Mouse (Mus musculus) embryonic facial prominence, embryonic 14.5 days (tissue): Measurements from ENCODE around the gene Ssna1. TPM values are rescaled to one million over a fixed set of nuclear protein-coding genes. Genes with fewer than 3 reads are reported as not detected.

Source experiments
- ATAC-seq: fragments of 200-750 bp; cut with Nextera tagmentation; 2 replicates; pipeline ENCODE4 v1.8.0; 2017; ENCODE audit warnings: low read depth, moderate number of reproducible peaks, moderate TSS enrichment
- DNase-seq: peaks from one replicate; pipeline ENCODE4 v3.0.0-alpha.2; 2015; ENCODE audit warnings: low spot score
- H3K27ac ChIP-seq: fragments of 300-500 bp; sonication (generic); replicated peaks from 2 replicates; pipeline ENCODE4 v1.5.1; 2014; ENCODE audit warnings: low read depth, mild to moderate bottlenecking, low read length, moderate library complexity
- H3K27me3 ChIP-seq: fragments of 300-500 bp; sonication (generic); replicated peaks from 2 replicates; pipeline ENCODE4 v1.6.1; 2014; ENCODE audit warnings: low read length; ENCODE audit not compliant: control insufficient read depth, insufficient read depth
- H3K36me3 ChIP-seq: fragments of 300-500 bp; sonication (generic); 2 replicates; pipeline ENCODE4 v1.6.1; 2014; ENCODE audit warnings: low read length, mixed read lengths; ENCODE audit not compliant: control insufficient read depth, insufficient read depth
- H3K4me1 ChIP-seq: fragments of 300-500 bp; sonication (generic); 2 replicates; pipeline ENCODE4 v1.6.1; 2014; ENCODE audit warnings: antibody characterized with exemption, low read length; ENCODE audit not compliant: control insufficient read depth, insufficient read depth
- H3K4me2 ChIP-seq: fragments of 300-500 bp; sonication (generic); 2 replicates; pipeline ENCODE4 v1.6.1; 2014; ENCODE audit warnings: low read depth, mild to moderate bottlenecking, low read length, moderate library complexity, mixed read lengths
- H3K4me3 ChIP-seq: fragments of 300-500 bp; sonication (generic); 2 replicates; pipeline ENCODE4 v1.5.1; 2014; ENCODE audit warnings: low read depth, mild to moderate bottlenecking, low read length
- H3K9ac ChIP-seq: fragments of 300-500 bp; sonication (generic); 2 replicates; pipeline ENCODE4 v1.6.1; 2014; ENCODE audit warnings: low read depth, mild to moderate bottlenecking, low read length, moderate library complexity, mixed read lengths
- H3K9me3 ChIP-seq: fragments of 300-500 bp; sonication (generic); 2 replicates; pipeline ENCODE4 v1.6.1; 2016; ENCODE audit warnings: low read length; ENCODE audit not compliant: control insufficient read depth
- WGBS: fragments of 180-500 bp; shearing (Covaris S2); extraction: QIAGEN DNeasy Blood & Tissue Kit; methylation state at CpG from one replicate; pipeline ENCODE4 v1.1.7; 2014; 5-methylcytosine and 5-hydroxymethylcytosine counted together
- polyA plus RNA-seq: library from polyadenylated mRNA; unstranded; fragments of >200 nt; fragmentation: Nextera tagmentation; extraction: Ambion mirVana; gene quantifications from 2 replicates; pipeline ENCODE4 v1.2.1, GENCODE M21; 2014

The Ssna1 gene
- polyA plus RNA-seq, 1 experiment from 2014 or later, result 240 TPM

DNA sequence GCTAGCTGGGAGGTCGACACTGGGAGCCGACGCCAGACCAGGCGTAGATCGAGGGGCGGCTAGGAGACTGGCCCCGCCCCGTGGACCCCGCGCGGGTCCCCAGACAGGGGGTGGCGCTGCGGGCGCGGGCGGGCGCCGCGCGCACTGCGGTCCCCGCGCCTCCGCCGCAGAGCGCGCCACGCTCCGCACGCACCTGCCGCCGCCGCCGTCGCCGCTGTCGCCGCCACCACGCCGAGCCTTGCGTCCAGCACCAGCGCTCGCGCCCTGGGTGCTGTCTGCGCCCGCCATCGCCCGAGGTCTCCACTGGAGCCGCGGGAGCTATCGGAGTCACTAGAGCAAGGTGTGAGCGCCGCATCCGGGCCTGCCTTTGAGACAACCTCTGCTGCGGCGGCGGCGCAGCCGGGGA is 30.1 kb downstream of the Ssna1 start, which contains the start of the genes Rnf208 and Cysrt1:
Rnf208 (plus strand) TSS at position 155 of the 406 bp plus-strand sequence.
Cysrt1 (minus strand) TSS at position 352 of the 406 bp plus-strand sequence.
- 0% methylated on average over 1 of the region's 59 CpGs for WGBS
- peak within 1 kb of the TSS; percentile 65 for H3K9ac ChIP-seq
- H3K36me3 ChIP-seq, result peaks cover 5% of the 10 kb centered on the region; the same call in 1 of the 2 replicates
- ATAC-seq, result peak; percentile 24; the same call in 1 of the 2 replicates
- H3K27ac ChIP-seq, result 0 out of 2 replicates have a peak within 1 kb of the TSS, but pooled peaks have one; percentile 25
- H3K4me2 ChIP-seq, result peak within 1 kb of the TSS; percentile 96
- peak within 1 kb of the TSS; percentile 59 for H3K4me3 ChIP-seq
- H3K9me3 ChIP-seq, result no peaks in the 10 kb centered on the region
- H3K4me1 ChIP-seq, result peaks cover 15% of the 10 kb centered on the region
- peaks cover 13% of the 10 kb centered on the region for H3K27me3 ChIP-seq
- DNase-seq, result no peak

DNA sequence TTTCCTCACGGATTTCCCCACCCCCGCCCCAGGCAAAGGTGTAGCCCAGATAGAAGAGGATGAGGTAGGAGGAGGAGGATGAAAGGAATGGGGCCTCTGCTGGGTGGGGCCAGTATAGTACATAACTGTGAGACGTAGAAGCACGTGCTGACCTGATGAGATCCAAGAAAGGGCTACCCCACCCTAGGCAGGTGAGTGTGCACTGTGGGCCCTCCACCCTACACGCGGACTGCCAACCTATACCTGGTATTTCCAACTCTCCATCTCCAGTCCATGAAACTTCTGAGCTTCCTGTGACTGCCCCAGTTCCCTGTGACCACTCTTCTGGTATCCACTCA is 30.8 kb downstream of the Ssna1 start:
- Histone ChIP-seq H3K4me3 (peak overlapping the region; percentile 59), H3K9ac (no peak overlapping the region), H3K9me3 (no peaks in the 10 kb centered on the region), H3K27me3 (peaks cover 13% of the 10 kb centered on the region), H3K27ac (no peak overlapping the region), H3K36me3 (peaks cover 4% of the 10 kb centered on the region; the same call in 1 of the 2 replicates), H3K4me2 (peak overlapping the region; percentile 96), H3K4me1 (peaks cover 15% of the 10 kb centered on the region)
- WGBS, result 13% methylated on average over 6 of the region's 6 CpGs
- ATAC-seq (no peak), DNase-seq (no peak)

DNA sequence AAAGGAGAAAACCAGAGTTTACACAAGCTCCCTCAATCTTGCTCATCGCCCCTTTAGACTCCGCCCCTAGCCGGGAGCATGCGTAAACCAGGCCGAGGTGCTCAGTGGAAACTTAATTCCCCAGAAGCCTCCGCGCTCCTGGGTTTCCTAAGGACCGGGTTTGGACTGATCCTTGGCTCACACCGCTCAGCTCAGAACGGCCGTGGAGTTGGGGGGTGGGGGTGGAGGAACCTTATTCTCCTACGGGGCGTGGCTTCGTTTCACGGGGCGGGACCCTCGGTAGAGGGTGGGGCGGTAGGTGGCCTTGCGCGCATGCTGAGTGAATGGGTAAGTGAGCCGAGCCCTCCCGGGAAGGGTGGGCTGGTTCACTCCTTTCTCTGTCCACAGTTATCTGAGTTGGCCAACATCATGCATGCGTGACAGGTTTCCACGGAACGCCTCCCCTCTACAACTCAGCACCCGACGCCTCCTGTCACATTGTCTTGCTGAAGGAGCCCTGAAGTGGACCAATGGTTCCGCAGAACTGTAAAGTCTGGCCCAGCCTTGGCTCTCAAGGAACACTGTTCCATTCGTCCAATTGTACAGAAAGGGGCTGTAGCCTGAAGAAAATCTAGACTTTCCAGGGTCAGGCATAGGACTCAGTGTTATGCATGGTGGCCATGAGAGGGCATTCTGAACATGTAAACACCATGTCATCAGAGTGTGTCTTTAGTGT is 31.4 kb downstream of the Ssna1 start:
- WGBS, result 1% methylated on average over 23 of the region's 29 CpGs
- H3K36me3 ChIP-seq, result no peaks in the 10 kb centered on the region
- peak overlapping the region; percentile 96 for H3K4me2 ChIP-seq
- H3K4me3 ChIP-seq, result peak overlapping the region; percentile 59
- H3K9me3 ChIP-seq, result no peaks in the 10 kb centered on the region
- peak; percentile 90 for ATAC-seq
- peak overlapping the region; percentile 42 for H3K27ac ChIP-seq
- peaks cover 15% of the 10 kb centered on the region for H3K4me1 ChIP-seq
- DNase-seq, result peak; percentile 94
- H3K27me3 ChIP-seq, result peaks cover 13% of the 10 kb centered on the region
- H3K9ac ChIP-seq, result peak overlapping the region; percentile 34; the same call in 1 of the 2 replicates

DNA sequence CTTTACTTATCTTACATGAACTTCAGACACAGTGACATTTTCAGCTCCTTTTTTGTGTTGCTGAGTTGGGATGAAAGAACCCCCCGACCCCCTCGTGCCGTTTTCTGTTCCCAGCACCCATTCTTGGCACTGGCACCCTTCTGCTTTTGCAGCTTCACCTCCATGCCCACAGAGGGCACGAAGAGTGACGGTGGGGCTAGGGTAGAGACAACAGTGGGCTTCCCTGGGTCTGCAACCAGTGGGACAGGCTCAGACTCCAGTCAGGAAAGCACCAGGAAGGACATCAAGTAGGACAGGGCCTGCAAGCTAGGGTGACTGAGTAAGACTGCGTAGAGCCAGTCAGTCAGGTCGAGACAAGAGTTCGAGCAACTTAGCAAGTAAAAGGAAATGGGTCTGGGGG is 31.9 kb downstream of the Ssna1 start:
- Histone ChIP-seq H3K27ac (peak overlapping the region; percentile 42), H3K4me1 (peaks cover 15% of the 10 kb centered on the region), H3K9me3 (no peaks in the 10 kb centered on the region), H3K36me3 (no peaks in the 10 kb centered on the region), H3K4me3 (peak overlapping the region; percentile 59), H3K9ac (peak overlapping the region; percentile 34; the same call in 1 of the 2 replicates), H3K27me3 (peaks cover 13% of the 10 kb centered on the region), H3K4me2 (peak overlapping the region; percentile 96)
- no peak for DNase-seq
- WGBS, result 53% methylated on average over 8 of the region's 8 CpGs
- peak; percentile 4; the same call in 1 of the 2 replicates for ATAC-seq

DNA sequence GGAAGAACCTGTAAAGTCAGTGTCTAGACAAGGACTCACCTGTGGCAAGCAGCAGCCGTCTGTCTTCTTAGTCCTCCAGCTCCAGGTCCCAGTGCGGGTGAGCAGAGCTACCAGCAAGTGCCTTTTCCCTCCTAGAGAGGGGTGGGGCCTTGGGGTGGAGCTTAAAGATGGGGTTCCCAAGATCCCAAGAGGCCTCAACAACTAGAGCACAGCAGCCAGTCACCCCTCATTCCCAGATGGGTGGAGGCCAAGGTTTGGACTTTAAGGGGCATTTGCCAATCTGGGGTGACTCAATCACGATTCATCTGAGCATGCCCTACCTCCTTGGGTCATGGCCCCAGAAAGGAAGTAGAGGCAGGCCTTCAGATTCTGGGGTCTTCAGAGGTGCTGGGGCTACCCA is 32.5 kb downstream of the Ssna1 start:
- H3K4me1 ChIP-seq, result peaks cover 15% of the 10 kb centered on the region
- no peak for ATAC-seq
- 68% methylated on average over 3 of the region's 3 CpGs for whole genome bisulfite sequencing
- H3K27me3 ChIP-seq, result peaks cover 13% of the 10 kb centered on the region
- H3K4me2 ChIP-seq, result no peak overlapping the region
- DNase-seq, result no peak
- H3K36me3 ChIP-seq, result no peaks in the 10 kb centered on the region
- no peak overlapping the region for H3K27ac ChIP-seq
- no peaks in the 10 kb centered on the region for H3K9me3 ChIP-seq
- H3K9ac ChIP-seq, result no peak overlapping the region
- H3K4me3 ChIP-seq, result no peak overlapping the region

DNA sequence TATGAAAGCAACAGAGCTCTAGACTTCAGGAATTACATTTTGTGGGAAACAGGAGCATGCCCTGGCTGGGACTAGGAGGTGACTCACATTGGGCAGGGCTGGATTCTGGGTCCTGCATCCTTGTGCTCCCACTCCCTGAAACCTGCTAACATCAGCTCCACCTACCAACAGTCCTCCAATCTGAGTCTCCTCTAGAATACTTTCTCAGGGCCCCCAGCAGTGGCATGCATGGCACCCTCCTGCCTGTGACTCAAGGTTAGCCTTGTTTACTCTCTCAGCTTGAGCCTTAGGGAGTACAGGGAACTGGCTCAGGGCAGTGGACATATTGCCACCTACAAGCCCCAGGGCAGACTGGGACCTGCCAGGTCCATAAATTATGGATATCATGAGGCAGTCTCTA is 34.1 kb downstream of the Ssna1 start:
- no peak overlapping the region for H3K9ac ChIP-seq
- no peak for DNase-seq
- H3K4me1 ChIP-seq, result peaks cover 15% of the 10 kb centered on the region
- H3K4me2 ChIP-seq, result no peak overlapping the region
- ATAC-seq, result no peak
- no peaks in the 10 kb centered on the region for H3K36me3 ChIP-seq
- H3K27me3 ChIP-seq, result peaks cover 13% of the 10 kb centered on the region
- no peak overlapping the region for H3K4me3 ChIP-seq
- H3K9me3 ChIP-seq, result no peaks in the 10 kb centered on the region
- H3K27ac ChIP-seq, result no peak overlapping the region

DNA sequence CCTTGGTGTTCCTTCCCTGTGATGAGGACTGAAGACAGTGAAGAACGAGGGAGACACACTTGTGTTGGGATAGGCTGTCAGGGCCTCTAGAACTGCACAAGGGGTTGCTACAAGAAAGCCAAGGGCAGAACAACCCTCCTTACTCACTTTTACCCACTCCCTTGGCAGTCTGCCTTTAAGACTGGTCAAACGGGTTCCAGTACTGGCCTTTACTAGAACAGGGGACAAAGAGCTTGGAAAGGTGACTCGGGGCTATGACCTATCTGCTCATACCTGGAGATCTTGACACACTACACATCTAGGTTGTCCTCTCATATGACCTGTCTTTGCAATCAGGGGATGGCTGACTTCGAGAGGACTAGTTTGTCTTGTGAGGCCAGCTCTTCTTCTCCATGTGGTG is 34.7 kb downstream of the Ssna1 start:
- Histone ChIP-seq H3K9ac (no peak overlapping the region), H3K27me3 (peaks cover 10% of the 10 kb centered on the region)

DNA sequence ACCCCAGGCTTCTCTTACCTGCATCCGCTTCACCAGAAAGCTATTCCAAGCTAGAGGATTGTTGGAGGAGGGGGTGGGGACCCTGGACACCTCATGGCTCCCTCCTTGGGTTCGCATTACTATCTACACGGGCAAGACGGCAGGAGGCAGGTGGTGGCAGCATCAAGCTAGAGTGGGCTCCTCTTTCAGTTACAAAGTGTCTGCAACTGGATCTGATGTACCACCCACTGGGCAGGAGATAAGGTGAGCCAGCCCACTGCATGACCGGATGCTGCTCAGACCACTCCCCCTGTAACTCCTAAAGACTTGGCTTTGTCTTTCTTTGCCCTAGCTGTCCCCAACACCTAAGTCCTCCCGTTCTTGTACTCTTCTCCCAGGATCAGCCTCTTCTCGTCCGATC is 35.6 kb downstream of the Ssna1 start, which contains the start of gene Rnf224:
Rnf224 (minus strand) TSS at position 174 of the 400 bp plus-strand sequence.
- no peak within 1 kb of the TSS for H3K4me3 ChIP-seq
- DNase-seq (no peak), ATAC-seq (no peak)
- no peaks in the 10 kb centered on the region for H3K9me3 ChIP-seq
- no peak within 1 kb of the TSS for H3K27ac ChIP-seq
- H3K9ac ChIP-seq, result no peak within 1 kb of the TSS
- no peak within 1 kb of the TSS for H3K4me2 ChIP-seq
- no peaks in the 10 kb centered on the region for H3K36me3 ChIP-seq
- WGBS, result 31% methylated on average over 8 of the region's 8 CpGs
- H3K27me3 ChIP-seq, result peaks cover 5% of the 10 kb centered on the region; the same call in 1 of the 2 replicates
- H3K4me1 ChIP-seq, result peaks cover 12% of the 10 kb centered on the region

More for the DNA sequence above, 34.7 kb downstream of the Ssna1 start:
- Histone ChIP-seq H3K4me1 (peaks cover 15% of the 10 kb centered on the region), H3K4me2 (no peak overlapping the region), H3K27ac (no peak overlapping the region), H3K9me3 (no peaks in the 10 kb centered on the region), H3K4me3 (no peak overlapping the region), H3K36me3 (no peaks in the 10 kb centered on the region)
- WGBS, result 71% methylated on average over 4 of the region's 4 CpGs
- ATAC-seq, result no peak
- no peak for DNase-seq
